8 mouse cellular contexts compared by ENCODE assay signal in genomic region chr2:90666591-90667387, GRCm38 (mm10). TPM values are rescaled to one million over a fixed set of nuclear protein-coding genes. Genes with fewer than 3 reads are reported as not detected.
A peak's percentile ranks its signal among the peaks of the same experiment; 100 is the strongest.
DNase-seq lines count a peak whose midpoint lies in the region; ATAC-seq lines count a peak whose summit lies in the region.

No protein-coding gene starts in this region.

- no peak for DNase-seq in heart, adult 8-10 months (ENCODE audit: low spot score)
- peak; percentile 5 for DNase-seq in right cerebral cortex, postnatal 4 days
- DNase-seq in right cerebral cortex, postnatal 14 days: no peak
- peak; percentile 8 for DNase-seq in kidney, postnatal 14 days
- DNase-seq in layer of hippocampus, postnatal 14 days (ENCODE audit: low spot score in 2 of 2): no peak
- no peak for DNase-seq in thymus, postnatal 4 days

- H3K9me3 ChIP-seq in heart, embryonic 12.5 days (replicated peaks): peaks cover 2% of the 10 kb centered on the region; the same call in 1 of the 2 replicates
- no peaks in the 10 kb centered on the region for H3K9me3 ChIP-seq in neural tube, embryonic 15.5 days (replicated peaks)

- 49% methylated on average over 11 of the region's 11 CpGs for WGBS in heart, embryonic 12.5 days
- WGBS in neural tube, embryonic 15.5 days: 71% methylated on average over 11 of the region's 11 CpGs

- H3K4me3 ChIP-seq in heart, embryonic 12.5 days: no peak overlapping the region
- H3K4me3 ChIP-seq in neural tube, embryonic 15.5 days (replicated peaks): no peak overlapping the region

- peaks cover 12% of the 10 kb centered on the region for H3K4me1 ChIP-seq in heart, embryonic 12.5 days (replicated peaks)
- H3K4me1 ChIP-seq in neural tube, embryonic 15.5 days: peaks cover 5% of the 10 kb centered on the region; the same call in 1 of the 2 replicates

- no peaks in the 10 kb centered on the region for H3K27me3 ChIP-seq in heart, embryonic 12.5 days (replicated peaks)
- H3K27me3 ChIP-seq in neural tube, embryonic 15.5 days (replicated peaks): no peaks in the 10 kb centered on the region

- H3K4me2 ChIP-seq in heart, embryonic 12.5 days: peak overlapping the region; percentile 48
- peak overlapping the region; percentile 42 for H3K4me2 ChIP-seq in neural tube, embryonic 15.5 days

- ATAC-seq in heart, embryonic 12.5 days (ENCODE audit: insufficient number of reproducible peaks, low FRiP score): no peak
- no peak for ATAC-seq in neural tube, embryonic 15.5 days (ENCODE audit: low FRiP score)

- H3K9ac ChIP-seq in heart, embryonic 12.5 days: no peak overlapping the region
- H3K9ac ChIP-seq in neural tube, embryonic 15.5 days (replicated peaks): no peak overlapping the region

- no peak overlapping the region for H3K27ac ChIP-seq in heart, embryonic 12.5 days (ENCODE audit: poor library complexity, severe bottlenecking)
- H3K27ac ChIP-seq in neural tube, embryonic 15.5 days (replicated peaks): no peak overlapping the region

- H3K36me3 ChIP-seq in heart, embryonic 12.5 days: no peaks in the 10 kb centered on the region
- no peaks in the 10 kb centered on the region for H3K36me3 ChIP-seq in neural tube, embryonic 15.5 days

RNA-seq across cellular contexts. Expression of gene Nup160, which starts 10.2 kb away (rescaled TPM):
- polyA plus RNA-seq in heart, embryonic 12.5 days (2016; fragmentation: Nextera tagmentation; extraction: Ambion mirVana): 34.7 and 34.8 TPM in 2 replicates
- 10 to 100 TPM in 3 of 4 experiments, 1 to 10 TPM in 1; 9.6 to 14.1 (median 13.6) TPM for total RNA-seq in heart, adult 8-10 months (2022)
- 21.4 and 25.9 TPM in 2 replicates for polyA plus RNA-seq in neural tube, embryonic 15.5 days (2015; fragmentation: Nextera tagmentation; extraction: Ambion mirVana)
- total RNA-seq in layer of hippocampus, postnatal 14 days (2021): 10 to 100 TPM; 19.8 to 20.4 TPM

Comparison
In these comparisons a context has a peak if more than half of its experiments do, and no peak if none do; other contexts are left out.
1. DNase-seq: peak in right cerebral cortex, postnatal 4 days (single experiment) and kidney, postnatal 14 days (single experiment); none in heart, adult 8-10 months (single experiment), right cerebral cortex, postnatal 14 days (single experiment), layer of hippocampus, postnatal 14 days (0 of 2) and thymus, postnatal 4 days (single experiment).